Mouse (Mus musculus) cortical plate, adult 2 months (tissue): ENCODE results near the gene Josd2.

Experiments used
- CTCF ChIP-seq: fragments of 200-500 bp; IDR thresholded peaks from 2 replicates; pipeline ENCODE4 v1.5.1; 2011; ENCODE audit warnings: mild to moderate bottlenecking, control low read depth, low read length; ENCODE audit not compliant: insufficient read depth; ENCODE audit errors: extremely low read depth
- POLR2A ChIP-seq: fragments of 200-500 bp; IDR thresholded peaks from 2 replicates; pipeline ENCODE4 v1.6.1; 2011; ENCODE audit warnings: mild to moderate bottlenecking, low read length, control low read depth; ENCODE audit not compliant: insufficient read depth; ENCODE audit errors: extremely low read depth

- TF ChIP-seq POLR2A (no peak), CTCF (no peak)
Measured at GRCm38 (mm10) chr7:44460067-44460466, 7.7 kb upstream of the Josd2 start.
